Mouse (Mus musculus): Measurements from ENCODE around the gene Ice2. TPM values are rescaled to one million over a fixed set of nuclear protein-coding genes. Genes with fewer than 3 reads are reported as not detected.

Gene Ice2
- 10 to 100 TPM in 1 of 2 experiments, 1 to 10 TPM in 1; 8.6 to 10.2 TPM for total RNA-seq (2021)

- DNase-seq, result peak; percentile 78 to 84
- intact Hi-C loops (cut with DNase I), result no loop called here
These were observed at the start of gene Ice2 for GRCm38 (mm10) chr9:69397760-69398452. TSS of gene Ice2 (plus strand) at chr9:69397906.

GRCm38 (mm10) chr9:69349537-69349936 is 48.2 kb upstream of the Ice2 start:
- intact Hi-C loops (cut with DNase I), result no loop called here
- DNase-seq, result no peak

GRCm38 (mm10) chr9:69354228-69354627 is 43.5 kb upstream of the Ice2 start:
- intact Hi-C loops (cut with DNase I), result no loop called here
- DNase-seq, result no peak

DNA sequence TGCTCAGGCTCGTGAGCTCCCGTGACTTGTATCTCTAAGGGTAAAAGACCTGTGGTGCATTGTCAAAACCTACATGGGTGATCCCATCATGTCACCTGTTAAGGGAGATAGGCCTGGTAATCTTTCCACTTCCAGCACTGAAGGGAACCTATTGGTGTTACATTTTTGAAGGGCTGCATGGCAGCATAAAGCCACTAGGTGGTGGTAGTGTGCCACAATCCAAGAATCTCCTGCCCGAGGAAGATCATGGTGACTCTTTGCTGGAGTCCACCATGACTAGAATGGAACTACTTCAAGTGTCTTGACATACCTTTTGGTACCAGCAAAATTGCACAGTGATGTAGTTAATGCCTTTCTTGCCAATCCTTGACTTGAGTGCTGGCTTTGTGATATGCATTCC is 39.9 kb upstream of the Ice2 start:
- peak; percentile 61 to 73 for DNase-seq
- intact Hi-C loops (cut with DNase I), result loop anchor here (1.0 to 5.0 kb wide), 3 partner anchors 122 to 401 kb away; no protein-coding TSS in a partner anchor

DNA sequence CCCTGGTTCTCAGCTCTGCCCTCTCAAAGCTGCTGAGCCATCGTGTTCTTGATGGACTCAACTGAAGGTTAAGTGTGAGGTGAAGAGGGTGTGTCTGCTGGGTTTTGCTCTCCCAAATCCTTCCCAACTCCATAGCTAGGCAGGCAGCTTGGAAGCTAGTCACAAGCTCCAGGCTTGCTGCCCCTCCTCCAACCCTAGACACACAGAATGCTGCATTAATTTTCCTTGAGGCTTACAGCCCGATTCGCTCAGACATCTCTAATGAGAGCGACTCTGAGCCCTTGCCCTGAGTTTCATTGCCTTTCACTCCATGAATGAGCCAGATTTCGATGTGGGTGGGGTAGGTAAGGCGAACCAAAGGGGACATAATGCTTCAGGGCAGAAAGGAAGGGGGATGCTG is 38.9 kb upstream of the Ice2 start:
- no peak for DNase-seq
- intact Hi-C loops (cut with DNase I), result loop anchor here (1.0 to 5.0 kb wide), 3 partner anchors 122 to 401 kb away; no protein-coding TSS in a partner anchor

- intact Hi-C loops (cut with DNase I), result no loop called here
- DNase-seq, result no peak
These were observed 35.7 kb upstream of the Ice2 start for GRCm38 (mm10) chr9:69361951-69362445.

GRCm38 (mm10) chr9:69362766-69363165 is 34.9 kb upstream of the Ice2 start:
- intact Hi-C loops (cut with DNase I), result no loop called here

DNA sequence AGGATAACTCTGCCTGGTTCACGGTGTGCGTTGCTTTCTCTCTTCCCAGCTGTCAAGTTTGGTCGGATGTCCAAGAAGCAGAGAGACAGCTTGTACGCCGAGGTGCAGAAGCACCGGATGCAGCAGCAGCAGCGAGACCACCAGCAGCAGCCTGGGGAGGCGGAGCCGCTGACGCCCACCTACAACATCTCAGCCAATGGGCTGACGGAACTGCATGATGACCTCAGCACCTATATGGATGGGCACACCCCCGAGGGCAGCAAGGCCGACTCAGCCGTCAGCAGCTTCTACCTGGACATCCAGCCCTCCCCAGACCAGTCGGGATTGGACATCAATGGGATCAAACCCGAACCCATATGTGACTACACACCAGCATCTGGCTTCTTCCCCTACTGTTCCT is 33.6 kb upstream of the Ice2 start:
- intact Hi-C loops (cut with DNase I), result no loop called here
- no peak for DNase-seq

More at GRCm38 (mm10) chr9:69362766-69363165, 34.9 kb upstream of the Ice2 start:
- no peak for DNase-seq

DNA sequence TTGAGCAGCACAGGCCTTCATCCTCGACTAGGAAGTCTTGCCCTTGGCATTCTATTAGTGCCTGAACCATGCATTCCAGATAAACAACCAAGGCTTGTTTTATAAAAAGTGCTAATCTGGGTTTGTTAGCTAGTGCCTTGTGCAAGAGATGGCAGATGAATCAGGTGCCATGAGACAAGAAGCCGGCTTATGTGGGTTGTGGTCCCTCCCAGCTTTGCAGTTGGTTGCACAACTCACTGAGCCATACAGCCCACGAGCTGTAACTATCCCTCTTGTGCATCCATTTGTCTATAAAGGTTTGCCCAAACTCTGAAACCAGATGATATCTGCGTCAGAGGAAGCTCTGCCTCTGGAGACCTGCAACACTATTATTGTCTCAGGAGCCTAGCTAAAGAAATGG is 30.7 kb upstream of the Ice2 start:
- DNase-seq, result no peak
- intact Hi-C loops (cut with DNase I), result loop anchor here (5.0 kb wide), 1 partner anchor 1350 kb away; no protein-coding TSS in a partner anchor

DNA sequence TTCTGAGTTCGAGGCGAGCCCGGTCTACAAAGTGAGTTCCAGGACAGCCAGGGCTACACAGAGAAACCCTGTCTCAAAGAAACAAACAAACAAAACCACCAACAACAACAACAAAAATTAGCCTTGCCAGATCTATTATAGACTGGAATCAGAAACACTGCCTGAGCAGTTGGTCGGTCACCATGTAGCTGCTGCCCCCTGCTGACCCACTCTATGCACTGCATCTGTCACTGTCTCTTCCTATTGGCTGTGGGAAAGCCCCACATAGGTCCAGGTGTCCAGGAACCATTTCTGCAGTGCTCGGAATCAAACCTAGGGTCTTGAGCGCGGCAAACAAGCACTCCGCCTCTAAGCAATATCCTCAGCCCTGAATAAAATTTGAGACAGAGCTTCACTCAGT is 29.6 kb upstream of the Ice2 start:
- peak; percentile 66 to 83 for DNase-seq
- intact Hi-C loops (cut with DNase I), result loop anchor here (5.0 kb wide), 1 partner anchor 1351 kb away; no protein-coding TSS in a partner anchor

GRCm38 (mm10) chr9:69371046-69371724 is 26.5 kb upstream of the Ice2 start:
- DNase-seq, result peak in 1 of 2 experiments; percentile 9
- intact Hi-C loops (cut with DNase I), result loop anchor here (5.0 kb wide), 1 partner anchor 111 kb away; no protein-coding TSS in a partner anchor

- no peak for DNase-seq
- intact Hi-C loops (cut with DNase I), result loop anchor here (5.0 kb wide), 1 partner anchor 109 kb away; no protein-coding TSS in a partner anchor
These were observed 24.8 kb upstream of the Ice2 start for GRCm38 (mm10) chr9:69372871-69373270.

GRCm38 (mm10) chr9:69376982-69377653 is 20.6 kb upstream of the Ice2 start:
- intact Hi-C loops (cut with DNase I), result no loop called here
- DNase-seq, result no peak

DNA sequence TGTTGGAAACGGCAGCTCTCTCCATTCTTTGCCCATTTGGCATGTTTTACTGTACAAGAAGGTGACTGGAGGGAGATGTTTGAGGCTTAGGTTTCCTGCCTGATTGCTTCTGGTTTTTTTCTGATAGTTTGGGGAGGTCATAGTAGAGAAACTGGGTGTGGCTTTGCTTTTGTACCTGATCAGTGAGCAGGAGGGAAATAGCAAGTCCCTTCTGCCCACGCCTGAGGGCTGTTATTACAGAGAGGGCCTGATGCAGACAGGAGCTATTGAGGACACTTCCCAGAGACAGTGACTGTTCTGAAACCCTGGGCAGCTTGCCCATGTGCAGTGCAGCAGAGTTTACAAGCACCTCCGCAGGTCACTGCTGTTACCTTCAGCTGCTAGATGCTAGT is 20.1 kb upstream of the Ice2 start:
- intact Hi-C loops (cut with DNase I), result no loop called here

DNA sequence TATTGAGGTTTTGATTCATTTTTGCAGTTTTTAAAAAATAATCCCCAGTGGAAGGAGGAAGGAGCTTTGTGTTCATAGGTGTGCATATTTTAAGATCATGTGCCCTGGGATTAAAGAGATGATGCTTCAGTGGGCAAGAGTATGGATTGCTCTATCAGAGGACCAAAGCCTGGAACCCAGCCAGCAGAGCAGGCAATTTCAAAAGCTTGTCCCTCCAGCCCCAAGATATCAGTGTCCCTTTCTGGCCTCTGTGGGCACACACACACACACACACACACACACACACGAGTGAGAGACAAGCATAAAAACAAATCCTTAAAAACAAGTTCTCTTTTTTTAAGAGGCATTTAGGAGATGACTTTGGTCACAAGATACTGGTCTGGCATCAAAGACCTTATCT is 17.2 kb upstream of the Ice2 start:
- DNase-seq, result no peak
- intact Hi-C loops (cut with DNase I), result no loop called here

More for the DNA sequence above, 20.1 kb upstream of the Ice2 start:
- DNase-seq, result no peak

GRCm38 (mm10) chr9:69381741-69382140 is 16.0 kb upstream of the Ice2 start:
- intact Hi-C loops (cut with DNase I), result no loop called here
- no peak for DNase-seq

- no peak for DNase-seq
- intact Hi-C loops (cut with DNase I), result no loop called here
These were observed 13.2 kb upstream of the Ice2 start for GRCm38 (mm10) chr9:69384475-69384874.

DNA sequence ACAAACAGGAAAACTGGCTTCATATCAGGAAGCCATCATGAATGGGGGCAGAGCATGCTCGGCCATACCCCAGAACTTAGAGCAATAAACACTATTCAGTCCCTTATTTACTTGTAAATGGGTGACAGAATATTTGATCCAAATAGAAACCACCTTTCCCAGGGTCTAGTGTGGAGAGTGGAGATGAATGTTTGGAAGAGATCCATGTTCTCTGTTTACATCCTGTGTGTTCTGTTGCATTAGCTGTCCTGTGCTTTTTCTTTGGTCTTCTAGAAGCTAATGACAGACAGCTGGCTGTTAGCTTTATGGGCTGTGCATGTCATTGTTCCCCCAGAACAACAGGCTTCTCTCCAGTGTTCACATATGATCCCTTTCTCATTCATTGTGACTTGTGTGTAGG is 12.8 kb upstream of the Ice2 start:
- no peak for DNase-seq
- intact Hi-C loops (cut with DNase I), result no loop called here

GRCm38 (mm10) chr9:69387296-69387695 is 10.4 kb upstream of the Ice2 start:
- DNase-seq, result no peak
- intact Hi-C loops (cut with DNase I), result no loop called here

DNA sequence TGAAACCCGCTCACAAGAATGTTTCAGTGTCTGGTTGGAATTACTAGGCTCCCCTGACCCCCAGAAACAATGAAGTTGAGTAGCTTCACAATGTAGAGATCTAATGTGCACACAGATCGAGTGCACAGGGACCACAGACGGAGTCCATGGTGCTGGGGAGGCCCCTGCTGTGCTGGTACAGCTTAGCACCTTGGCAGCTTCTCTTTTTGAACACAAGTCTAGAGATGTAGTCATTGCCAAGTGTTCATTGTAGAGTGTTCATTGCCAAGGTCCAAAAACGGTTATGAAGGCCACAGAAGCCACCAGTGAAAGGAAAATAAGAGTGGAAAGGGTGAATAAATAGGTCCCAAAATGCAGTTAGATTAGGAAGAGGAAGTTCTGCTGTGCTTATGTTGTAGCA is 7.1 kb upstream of the Ice2 start:
- intact Hi-C loops (cut with DNase I), result no loop called here
- no peak for DNase-seq

DNA sequence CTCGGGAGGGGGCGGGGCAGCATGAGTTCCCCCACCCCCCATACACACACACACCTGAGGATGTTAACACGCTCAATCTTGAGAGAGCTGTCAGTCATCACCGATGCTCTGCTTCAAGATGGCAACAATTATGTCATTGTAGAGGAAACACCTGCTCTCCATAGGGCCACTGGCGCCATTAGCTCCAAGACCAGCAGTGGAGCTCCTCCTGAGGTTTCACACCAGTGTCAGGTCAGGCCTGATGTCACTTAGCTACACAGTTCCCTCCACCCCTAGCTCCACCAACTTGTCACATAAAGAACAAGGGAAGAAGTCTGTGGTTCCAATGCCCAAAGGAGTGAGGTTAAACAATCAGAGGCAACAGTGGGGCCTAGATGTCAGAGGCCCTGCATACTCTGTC is 3.5 kb upstream of the Ice2 start:
- DNase-seq, result no peak

More for the DNA sequence above, 3.5 kb upstream of the Ice2 start:
- intact Hi-C loops (cut with DNase I), result no loop called here

Measured in heart, postnatal 10 days (tissue).